Mouse (Mus musculus) ES-E14 (cell line): ENCODE measurements around the gene Dolk. TPM values are rescaled to one million over a fixed set of nuclear protein-coding genes. Genes with fewer than 3 reads are reported as not detected.

Source experiments
- DNase-seq: peaks from one replicate; pipeline ENCODE4 v3.0.0-alpha.2; 2013; ENCODE audit warnings: low read depth, low spot score
- H3K27ac ChIP-seq: 2 replicates; pipeline ENCODE4 v1.5.1; 2012; ENCODE audit warnings: low read depth, mild to moderate bottlenecking, low read length, moderate library complexity, mixed read lengths; ENCODE audit not compliant: poor library complexity, insufficient read depth, severe bottlenecking
- H3K36me3 ChIP-seq: 2 replicates; pipeline ENCODE4 v1.6.1; 2012; ENCODE audit warnings: mild to moderate bottlenecking, low read length, moderate library complexity, mixed read lengths; ENCODE audit not compliant: control insufficient read depth, poor library complexity, insufficient read depth, severe bottlenecking
- H3K4me1 ChIP-seq, 2 experiments: fragments of 150-350 bp in 1 of 2; sonication (generic) in 1 of 2; 2 replicates each; pipeline ENCODE4 v1.6.1; 2012; ENCODE audit warnings: low read length in 2 of 2, mild to moderate bottlenecking in 1 of 2, mixed read lengths in 1 of 2; ENCODE audit not compliant: control insufficient read depth in 2 of 2, insufficient read depth in 2 of 2, poor library complexity in 1 of 2
- H3K4me3 ChIP-seq, 2 experiments: fragments of 150-350 bp in 1 of 2; sonication (generic) in 1 of 2; 2 replicates each; pipeline ENCODE4 v1.5.1; 2012; ENCODE audit warnings: low read length in 2 of 2, low read depth in 1 of 2, mild to moderate bottlenecking in 1 of 2, mixed read lengths in 1 of 2; ENCODE audit not compliant: insufficient read depth in 1 of 2, poor library complexity in 1 of 2, severe bottlenecking in 1 of 2
- H3K9ac ChIP-seq: 2 replicates; pipeline ENCODE4 v1.6.1; 2012; ENCODE audit warnings: low read depth, mild to moderate bottlenecking, low read length, mixed read lengths; ENCODE audit not compliant: poor library complexity, insufficient read depth, severe bottlenecking
- H3K9me3 ChIP-seq: fragments of 150-350 bp; sonication (generic); 2 replicates; pipeline ENCODE4 v1.6.1; 2012; ENCODE audit warnings: low read depth, mild to moderate bottlenecking, low read length; ENCODE audit not compliant: control insufficient read depth, insufficient read depth
- CHD2 ChIP-seq: IDR thresholded peaks from 2 replicates; pipeline ENCODE4 v1.6.1; 2014; ENCODE audit warnings: mild to moderate bottlenecking, low read depth, low read length, inconsistent platforms
- HCFC1 ChIP-seq: IDR thresholded peaks from 2 replicates; pipeline ENCODE4 v1.6.1; 2012; ENCODE audit warnings: low read length, inconsistent platforms, borderline replicate concordance; ENCODE audit not compliant: insufficient read depth
- MAFK ChIP-seq: IDR thresholded peaks from 2 replicates; pipeline ENCODE4 v1.6.1; 2014; ENCODE audit warnings: mild to moderate bottlenecking, low read depth, low read length, inconsistent platforms; ENCODE audit not compliant: insufficient read depth
- ZC3H11A ChIP-seq: IDR thresholded peaks from 2 replicates; pipeline ENCODE4 v1.6.1; 2012; ENCODE audit warnings: low read depth, mild to moderate bottlenecking, inconsistent platforms, low read length, borderline replicate concordance
- ZNF384 ChIP-seq: IDR thresholded peaks from 2 replicates; pipeline ENCODE4 v1.6.1; 2012; ENCODE audit warnings: low read depth, low read length, inconsistent platforms
- in situ Hi-C, 2 experiments: fragments of 600-800 bp; cut with MboI; formaldehyde crosslinking; loops; one replicate each; pipeline ENCODE4 v1.15.1; 2025; ENCODE audit warnings: low sequenced_read_pairs in 2 of 2, inconsistent platforms in 1 of 2; ENCODE audit not compliant: unreplicated experiment in 2 of 2
- total RNA-seq: library from RNA; depleted of rRNA; stranded (reverse); fragments of 300-350 nt; gene quantifications from 2 replicates; pipeline ENCODE4 v1.2.3, GENCODE M21; 2012

Gene Dolk
- total RNA-seq, 1 experiment, result 25.2 TPM

DNA sequence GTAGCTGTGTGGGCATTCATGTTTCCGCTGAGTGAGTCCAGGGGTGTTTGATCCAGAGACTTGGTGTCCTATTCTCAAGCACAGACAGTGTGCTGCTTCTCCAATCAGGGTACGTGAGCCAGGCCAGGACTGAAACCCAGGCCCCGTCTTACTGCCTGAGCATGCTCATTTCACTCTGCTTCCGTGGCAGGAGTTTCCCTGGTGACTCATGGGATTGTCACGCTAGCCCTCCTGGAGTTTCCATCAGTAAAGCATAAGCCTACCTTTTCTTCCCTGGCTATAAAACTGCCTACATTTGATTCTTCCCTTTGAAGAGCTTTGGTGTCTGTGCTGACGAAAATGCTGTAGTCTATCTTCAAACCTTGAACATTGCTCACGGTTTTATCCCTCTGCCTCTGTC lies 37.0 kb upstream of the Dolk start:
- Histone ChIP-seq H3K9ac (no peak overlapping the region), H3K9me3 (no peaks in the 10 kb centered on the region), H3K4me3 (no peak overlapping the region), H3K27ac (no peak overlapping the region), H3K4me1 (no peaks in the 10 kb centered on the region), H3K36me3 (peaks cover 62% of the 10 kb centered on the region)
- TF ChIP-seq CHD2, result no peak
- TF ChIP-seq HCFC1, result no peak
- no peak for TF ChIP-seq MAFK
- no peak for TF ChIP-seq ZNF384
- no peak for TF ChIP-seq ZC3H11A
- DNase-seq, result no peak
- in situ Hi-C loops, result loop anchor here in 1 of 2 experiments (25.0 kb wide), 2 partner anchors 411 to 1161 kb away; no protein-coding TSS in a partner anchor

DNA sequence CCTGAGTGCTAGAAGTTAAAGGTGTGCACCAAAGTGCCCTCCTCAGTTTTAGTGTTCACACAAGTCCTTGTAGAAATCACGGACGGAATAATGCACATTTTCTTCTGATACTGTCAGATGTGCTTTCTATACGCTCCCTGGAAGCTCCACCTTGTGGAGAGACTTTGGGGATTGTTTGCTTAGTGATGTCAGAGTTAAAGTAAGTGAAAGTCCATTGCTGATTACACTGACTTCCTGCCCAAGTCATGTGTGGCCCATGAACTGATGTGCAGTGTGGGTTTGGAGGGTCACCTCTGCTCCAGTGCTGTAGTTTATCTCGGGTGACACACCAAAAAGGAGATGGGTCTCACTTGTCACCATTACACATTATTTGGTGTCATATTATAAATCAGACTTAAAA lies 33.1 kb upstream of the Dolk start:
- Histone ChIP-seq H3K9ac (no peak overlapping the region), H3K4me3 (no peak overlapping the region), H3K36me3 (peaks cover 63% of the 10 kb centered on the region), H3K4me1 (no peaks in the 10 kb centered on the region), H3K27ac (no peak overlapping the region), H3K9me3 (no peaks in the 10 kb centered on the region)
- DNase-seq, result no peak
- TF ChIP-seq MAFK, result no peak
- TF ChIP-seq ZC3H11A, result no peak
- TF ChIP-seq CHD2, result no peak
- no peak for TF ChIP-seq HCFC1
- no peak for TF ChIP-seq ZNF384
- in situ Hi-C loops, result loop anchor here in 1 of 2 experiments (25.0 kb wide), 2 partner anchors 407 to 1157 kb away; no protein-coding TSS in a partner anchor

DNA sequence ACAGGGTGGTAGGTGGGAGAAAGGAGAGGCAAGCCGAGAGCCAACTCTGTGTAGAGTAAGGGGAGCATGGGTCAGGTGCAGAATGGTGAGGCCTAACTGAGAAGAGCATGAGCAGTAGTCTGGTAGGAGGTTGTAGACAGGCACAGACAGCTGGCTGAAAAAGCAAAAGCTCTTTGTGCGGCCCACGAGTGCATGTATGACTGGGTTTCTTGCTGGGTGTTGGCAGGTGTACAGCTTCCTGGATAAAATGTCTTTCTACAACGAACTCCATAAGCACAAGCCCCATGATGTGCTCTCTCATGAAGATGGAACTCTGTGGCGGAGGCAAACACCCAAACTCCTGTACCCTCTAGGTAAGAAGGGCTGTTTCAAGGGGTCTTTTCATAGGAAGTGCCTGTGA lies 30.8 kb upstream of the Dolk start:
- Histone ChIP-seq H3K4me3 (no peak overlapping the region), H3K36me3 (peaks cover 54% of the 10 kb centered on the region), H3K9ac (no peak overlapping the region), H3K9me3 (no peaks in the 10 kb centered on the region), H3K27ac (no peak overlapping the region), H3K4me1 (no peaks in the 10 kb centered on the region)
- no peak for TF ChIP-seq ZNF384
- no peak for TF ChIP-seq CHD2
- no peak for TF ChIP-seq MAFK
- no peak for TF ChIP-seq HCFC1
- TF ChIP-seq ZC3H11A, result no peak
- in situ Hi-C loops, result loop anchor here in 1 of 2 experiments (25.0 kb wide), 2 partner anchors 405 to 1155 kb away; no protein-coding TSS in a partner anchor
- DNase-seq, result no peak

- Histone ChIP-seq H3K9me3 (no peaks in the 10 kb centered on the region), H3K9ac (no peak overlapping the region), H3K36me3 (peaks cover 53% of the 10 kb centered on the region), H3K27ac (no peak overlapping the region), H3K4me3 (no peak overlapping the region), H3K4me1 (no peaks in the 10 kb centered on the region)
- no peak for DNase-seq
- no peak for TF ChIP-seq CHD2
- TF ChIP-seq HCFC1, result no peak
- no peak for TF ChIP-seq ZC3H11A
- no peak for TF ChIP-seq MAFK
- TF ChIP-seq ZNF384, result no peak
- in situ Hi-C loops, result loop anchor here in 1 of 2 experiments (25.0 kb wide), 2 partner anchors 404 to 1154 kb away; no protein-coding TSS in a partner anchor
These were observed 30.0 kb upstream of the Dolk start for GRCm38 (mm10) chr2:30316136-30316535.

DNA sequence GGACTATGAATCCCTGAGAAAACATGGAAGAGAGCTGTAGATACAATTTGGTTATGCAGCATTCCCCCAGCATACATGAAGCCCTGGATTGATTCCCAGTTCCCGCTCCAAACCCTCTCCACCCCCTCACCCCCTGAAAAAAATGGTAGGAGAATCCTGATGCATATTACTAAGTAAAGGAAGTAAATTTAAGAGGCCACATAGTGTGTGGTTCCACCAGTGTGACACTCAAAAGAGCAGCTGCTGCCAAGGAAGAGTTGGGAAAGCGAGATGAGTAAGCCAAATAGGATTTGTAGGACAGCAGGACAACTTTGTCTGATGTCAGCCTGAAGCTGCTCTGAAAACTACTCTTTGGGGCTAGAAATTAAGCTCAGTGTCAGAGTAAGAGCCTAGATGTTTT lies 25.3 kb upstream of the Dolk start:
- in situ Hi-C loops, result loop anchor here in 1 of 2 experiments (25.0 kb wide), 2 partner anchors 399 to 1149 kb away; no protein-coding TSS in a partner anchor
- peaks cover 58% of the 10 kb centered on the region for H3K36me3 ChIP-seq

More for the DNA sequence above, 25.3 kb upstream of the Dolk start:
- no peaks in the 10 kb centered on the region for H3K9me3 ChIP-seq
- H3K27ac ChIP-seq, result no peak overlapping the region
- no peak overlapping the region for H3K9ac ChIP-seq
- H3K4me3 ChIP-seq, result no peak overlapping the region
- TF ChIP-seq ZNF384 (0 out of 2 replicates have a peak, but pooled peaks have one; percentile 58), ZC3H11A (no peak)
- no peak for DNase-seq
- peaks cover 0 to 2% of the 10 kb centered on the region in 2 experiments; a peak in 1 of 4 replicates for H3K4me1 ChIP-seq
